Mouse (Mus musculus) hindbrain, embryonic 10.5 days (tissue): ENCODE results near the gene Knstrn. TPM values are rescaled to one million over a fixed set of nuclear protein-coding genes. Genes with fewer than 3 reads are reported as not detected.

Experiments
- DNase-seq: peaks from one replicate; pipeline ENCODE4 v3.0.0-alpha.2; 2017; ENCODE audit warnings: low spot score
- H3K27ac ChIP-seq: fragments of 300-500 bp; sonication (generic); 2 replicates; pipeline ENCODE4 v1.5.1; 2016; ENCODE audit warnings: mild to moderate bottlenecking, moderate library complexity
- H3K27me3 ChIP-seq: fragments of 300-500 bp; sonication (generic); 2 replicates; pipeline ENCODE4 v1.6.1; 2016; ENCODE audit warnings: mild to moderate bottlenecking; ENCODE audit not compliant: poor library complexity, insufficient read depth, severe bottlenecking
- H3K36me3 ChIP-seq: fragments of 300-500 bp; sonication (generic); 2 replicates; pipeline ENCODE4 v1.6.1; 2016; ENCODE audit warnings: mild to moderate bottlenecking, moderate library complexity
- H3K4me1 ChIP-seq: fragments of 300-500 bp; sonication (generic); replicated peaks from 2 replicates; pipeline ENCODE4 v1.6.1; 2016; ENCODE audit warnings: mild to moderate bottlenecking
- H3K4me3 ChIP-seq: fragments of 300-500 bp; sonication (generic); 2 replicates; pipeline ENCODE4 v1.5.1; 2016; ENCODE audit warnings: mild to moderate bottlenecking, moderate library complexity
- H3K9me3 ChIP-seq: fragments of 300-500 bp; sonication (generic); 2 replicates; pipeline ENCODE4 v1.6.1; 2016; ENCODE audit warnings: mild to moderate bottlenecking, moderate library complexity
- WGBS: fragments of 180-500 bp; shearing (Covaris S2); methylation state at CpG from one replicate; pipeline ENCODE4 v1.1.7; 2016; 5-methylcytosine and 5-hydroxymethylcytosine counted together
- polyA plus RNA-seq: library from polyadenylated mRNA; unstranded; fragments of >200 nt; fragmentation: Nextera tagmentation; extraction: Ambion mirVana; gene quantifications from 2 replicates; pipeline ENCODE4 v1.2.1, GENCODE M21; 2016

Gene Knstrn
- polyA plus RNA-seq, 1 experiment from 2014 or later, result 148 TPM

GRCm38 (mm10) chr2:118779504-118780480, 34.0 kb upstream of the Knstrn start, which contains the start of gene Disp2:
Gene Disp2 (plus strand): TSS chr2:118779719.
- WGBS, result 11% methylated on average over 39 of the region's 39 CpGs
- Histone ChIP-seq H3K36me3 (no peaks in the 10 kb centered on the region), H3K27me3 (peaks cover 17% of the 10 kb centered on the region), H3K4me1 (peaks cover 18% of the 10 kb centered on the region), H3K9me3 (no peaks in the 10 kb centered on the region), H3K27ac (peak within 1 kb of the TSS; percentile 84), H3K4me3 (peak within 1 kb of the TSS; percentile 50)
- peak; percentile 96 for DNase-seq

GRCm38 (mm10) chr2:118781115-118781514, 32.7 kb upstream of the Knstrn start:
- H3K4me1 ChIP-seq, result peaks cover 16% of the 10 kb centered on the region
- 33% methylated on average over 1 of the region's 1 CpGs for WGBS
- no peaks in the 10 kb centered on the region for H3K9me3 ChIP-seq
- H3K4me3 ChIP-seq, result no peak overlapping the region
- no peak overlapping the region for H3K27ac ChIP-seq
- peaks cover 17% of the 10 kb centered on the region for H3K27me3 ChIP-seq
- H3K36me3 ChIP-seq, result no peaks in the 10 kb centered on the region
- no peak for DNase-seq

DNA sequence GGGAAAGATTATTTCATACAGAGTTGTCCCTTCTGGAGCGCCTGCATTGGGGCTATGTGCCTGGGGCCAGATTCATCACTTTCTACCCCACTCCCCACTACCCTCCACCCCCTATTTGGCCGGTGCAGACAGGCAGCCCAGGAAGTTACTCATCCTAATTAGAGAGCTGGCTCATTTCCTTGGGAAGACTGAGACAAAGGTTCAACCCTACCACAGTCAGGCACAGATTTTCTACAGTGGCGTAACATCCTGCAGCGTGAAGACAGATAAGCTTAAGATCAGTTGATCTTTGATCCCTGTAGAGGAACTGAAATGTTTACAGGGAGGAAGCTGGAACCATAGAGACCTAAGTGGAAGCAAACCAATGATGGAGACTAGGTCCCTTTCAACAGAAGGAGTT, 31.5 kb upstream of the Knstrn start:
- DNase-seq, result no peak
- peaks cover 2% of the 10 kb centered on the region; the same call in 1 of the 2 replicates for H3K36me3 ChIP-seq
- peaks cover 19% of the 10 kb centered on the region for H3K27me3 ChIP-seq
- H3K4me1 ChIP-seq, result peaks cover 16% of the 10 kb centered on the region
- WGBS, result 78% methylated on average over 4 of the region's 4 CpGs
- H3K9me3 ChIP-seq, result no peaks in the 10 kb centered on the region
- no peak overlapping the region for H3K27ac ChIP-seq
- no peak overlapping the region for H3K4me3 ChIP-seq

DNA sequence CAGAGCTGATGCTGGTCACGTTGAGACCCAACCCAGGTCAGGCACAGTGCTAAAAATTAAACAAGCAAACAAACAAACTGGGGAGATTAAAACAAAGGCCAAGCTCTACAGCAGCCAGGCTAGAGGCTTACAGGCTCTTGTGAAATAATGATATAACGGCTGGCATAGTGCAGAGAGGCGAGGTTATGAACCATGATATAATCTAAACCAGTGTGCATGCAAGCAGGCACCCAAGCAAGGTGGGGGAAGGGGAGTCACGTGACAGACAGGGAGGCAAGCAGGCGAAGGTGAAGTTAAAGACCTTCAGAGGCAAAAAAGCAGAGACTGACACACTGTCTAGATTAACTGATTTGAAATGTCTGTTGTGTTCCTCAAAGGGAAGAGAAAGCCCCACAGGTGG, 30.7 kb upstream of the Knstrn start:
- Histone ChIP-seq H3K4me3 (no peak overlapping the region), H3K27ac (no peak overlapping the region), H3K36me3 (peaks cover 5% of the 10 kb centered on the region; the same call in 1 of the 2 replicates), H3K9me3 (no peaks in the 10 kb centered on the region), H3K4me1 (peaks cover 16% of the 10 kb centered on the region), H3K27me3 (peaks cover 27% of the 10 kb centered on the region)
- 68% methylated on average over 5 of the region's 5 CpGs for WGBS
- DNase-seq, result no peak

DNA sequence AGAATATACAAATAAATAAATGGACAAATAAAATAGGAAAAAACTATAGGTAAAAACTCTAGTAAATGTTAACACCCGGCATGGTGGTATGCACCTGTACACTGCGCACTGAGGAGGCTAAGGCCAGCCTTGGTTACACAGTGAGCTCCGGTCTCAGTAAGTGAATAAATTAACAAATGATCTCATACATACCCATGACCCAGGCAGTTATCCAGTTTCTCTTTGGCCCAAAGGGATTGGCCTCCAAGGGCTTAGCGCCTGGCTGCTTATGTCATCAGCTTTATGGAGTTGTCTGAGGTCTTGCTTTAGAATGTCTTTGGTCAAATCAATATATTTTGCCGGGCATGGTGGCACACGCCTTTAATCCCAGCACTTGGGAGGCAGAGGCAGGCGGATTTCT, 30.1 kb upstream of the Knstrn start:
- Histone ChIP-seq H3K9me3 (no peaks in the 10 kb centered on the region), H3K4me1 (peaks cover 16% of the 10 kb centered on the region), H3K4me3 (no peak overlapping the region), H3K36me3 (peaks cover 5% of the 10 kb centered on the region; the same call in 1 of the 2 replicates), H3K27me3 (peaks cover 27% of the 10 kb centered on the region), H3K27ac (no peak overlapping the region)
- DNase-seq, result no peak
- 88% methylated on average over 7 of the region's 7 CpGs for WGBS

DNA sequence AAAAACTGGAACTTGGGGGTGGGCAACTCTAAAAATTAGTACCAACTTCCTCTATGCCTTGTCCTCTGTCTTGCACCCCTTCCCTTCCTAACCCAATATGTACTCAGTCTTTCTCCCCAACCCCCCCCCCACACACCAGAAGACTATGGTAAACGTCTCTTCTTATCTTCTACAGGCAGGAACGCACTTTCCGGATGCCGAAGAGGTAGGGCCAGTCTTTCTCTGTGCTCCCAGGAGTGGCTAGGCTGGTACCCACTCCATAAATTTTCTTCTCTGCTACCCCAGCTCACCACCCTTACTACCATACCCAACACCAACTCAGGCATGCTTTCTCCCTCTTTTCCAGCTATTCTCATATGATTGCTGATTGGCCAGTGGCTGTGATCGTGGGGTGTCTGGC, 27.3 kb upstream of the Knstrn start:
- no peak for DNase-seq
- H3K4me1 ChIP-seq, result peaks cover 13% of the 10 kb centered on the region
- H3K9me3 ChIP-seq, result no peaks in the 10 kb centered on the region
- WGBS, result 90% methylated on average over 5 of the region's 5 CpGs
- H3K27ac ChIP-seq, result no peak overlapping the region
- H3K27me3 ChIP-seq, result peaks cover 40% of the 10 kb centered on the region
- no peak overlapping the region for H3K4me3 ChIP-seq
- peaks cover 5% of the 10 kb centered on the region; the same call in 1 of the 2 replicates for H3K36me3 ChIP-seq

- no peak for DNase-seq
- whole genome bisulfite sequencing, result 90% methylated on average over 11 of the region's 11 CpGs
- no peak overlapping the region for H3K27ac ChIP-seq
- peaks cover 13% of the 10 kb centered on the region for H3K4me1 ChIP-seq
- H3K36me3 ChIP-seq, result peaks cover 5% of the 10 kb centered on the region; the same call in 1 of the 2 replicates
- H3K27me3 ChIP-seq, result peaks cover 53% of the 10 kb centered on the region
- no peaks in the 10 kb centered on the region for H3K9me3 ChIP-seq
- no peak overlapping the region for H3K4me3 ChIP-seq
Observed at GRCm38 (mm10) chr2:118789501-118789900, 24.3 kb upstream of the Knstrn start.

DNA sequence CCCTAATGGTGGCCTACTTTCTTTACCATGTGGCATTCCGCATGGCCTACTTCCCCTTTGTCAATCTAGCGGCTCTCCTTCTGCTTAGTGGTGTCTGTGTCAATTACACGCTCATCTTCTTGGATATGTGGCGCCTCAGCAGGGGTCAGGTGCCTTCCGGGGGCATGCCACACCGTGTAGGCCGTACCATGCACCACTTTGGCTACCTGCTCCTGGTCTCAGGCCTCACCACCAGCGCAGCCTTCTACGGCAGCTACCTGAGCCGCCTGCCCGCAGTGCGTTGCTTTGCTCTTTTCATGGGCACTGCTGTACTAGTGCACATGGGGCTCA, 23.6 kb upstream of the Knstrn start:
- Histone ChIP-seq H3K4me1 (peaks cover 13% of the 10 kb centered on the region), H3K27ac (no peak overlapping the region; the same call in 1 of the 2 replicates), H3K9me3 (no peaks in the 10 kb centered on the region), H3K4me3 (peak overlapping the region; percentile 35), H3K27me3 (peaks cover 53% of the 10 kb centered on the region), H3K36me3 (peaks cover 5% of the 10 kb centered on the region; the same call in 1 of the 2 replicates)
- no peak for DNase-seq
- 55% methylated on average over 12 of the region's 12 CpGs for WGBS

GRCm38 (mm10) chr2:118790551-118791525, 23.0 kb upstream of the Knstrn start:
- H3K9me3 ChIP-seq, result no peaks in the 10 kb centered on the region
- H3K4me3 ChIP-seq, result peak overlapping the region; percentile 35
- peak; percentile 74 for DNase-seq
- H3K27ac ChIP-seq, result peak overlapping the region; percentile 29
- 28% methylated on average over 44 of the region's 44 CpGs for WGBS
- peaks cover 5% of the 10 kb centered on the region; the same call in 1 of the 2 replicates for H3K36me3 ChIP-seq
- H3K4me1 ChIP-seq, result peaks cover 13% of the 10 kb centered on the region
- H3K27me3 ChIP-seq, result peaks cover 53% of the 10 kb centered on the region

- peaks cover 13% of the 10 kb centered on the region for H3K4me1 ChIP-seq
- H3K27me3 ChIP-seq, result peaks cover 53% of the 10 kb centered on the region
- no peak overlapping the region for H3K27ac ChIP-seq
- peaks cover 5% of the 10 kb centered on the region; the same call in 1 of the 2 replicates for H3K36me3 ChIP-seq
- 93% methylated on average over 26 of the region's 26 CpGs for WGBS
- no peaks in the 10 kb centered on the region for H3K9me3 ChIP-seq
- no peak for DNase-seq
- H3K4me3 ChIP-seq, result no peak overlapping the region
Observed at GRCm38 (mm10) chr2:118791591-118792258, 22.1 kb upstream of the Knstrn start.

- peaks cover 13% of the 10 kb centered on the region for H3K4me1 ChIP-seq
Observed at GRCm38 (mm10) chr2:118792259-118792613, 21.6 kb upstream of the Knstrn start.

GRCm38 (mm10) chr2:118793636-118794035, 20.2 kb upstream of the Knstrn start:
- H3K36me3 ChIP-seq, result no peaks in the 10 kb centered on the region
- H3K27me3 ChIP-seq, result peaks cover 39% of the 10 kb centered on the region
- H3K4me3 ChIP-seq, result no peak overlapping the region
- DNase-seq, result no peak
- no peak overlapping the region for H3K27ac ChIP-seq
- peaks cover 13% of the 10 kb centered on the region for H3K4me1 ChIP-seq
- H3K9me3 ChIP-seq, result no peaks in the 10 kb centered on the region
- 85% methylated on average over 4 of the region's 4 CpGs for WGBS

More at GRCm38 (mm10) chr2:118792259-118792613, 21.6 kb upstream of the Knstrn start:
- no peak for DNase-seq
- no peak overlapping the region for H3K27ac ChIP-seq
- no peak overlapping the region for H3K4me3 ChIP-seq
- H3K36me3 ChIP-seq, result 0 out of 2 replicates have a peak, but pooled peaks cover 3% of the 10 kb centered on the region
- peaks cover 51% of the 10 kb centered on the region for H3K27me3 ChIP-seq
- no peaks in the 10 kb centered on the region for H3K9me3 ChIP-seq
- 77% methylated on average over 4 of the region's 4 CpGs for WGBS
